ENCODE assay signal across 10 mouse cellular contexts in the genomic region with DNA sequence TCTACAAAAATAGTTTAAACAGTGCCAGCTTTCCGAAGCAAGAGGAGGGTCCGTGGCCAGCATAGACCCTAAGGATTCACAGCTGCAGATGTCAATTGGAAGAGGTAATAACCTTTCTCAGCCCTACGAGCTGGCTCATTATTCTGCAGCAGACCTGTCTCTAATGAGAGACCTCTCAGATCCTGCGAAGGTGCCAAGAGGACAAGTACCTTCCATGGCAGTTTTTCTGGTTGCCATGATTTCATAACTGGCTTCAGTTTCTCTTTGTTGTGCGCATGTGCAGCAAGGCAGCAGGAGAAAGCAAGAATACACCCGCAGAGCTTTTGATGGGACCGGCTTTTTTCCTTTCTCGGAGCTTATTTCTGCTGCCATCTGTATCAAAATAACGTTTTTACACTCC.
DNase-seq lines count a peak whose midpoint lies in the region; ATAC-seq and TF ChIP-seq lines count a peak whose summit lies in the region.
"Had no signal": no experiment of that assay in that cellular context is flagged by ENCODE, and none has a peak within 500 bp of the region (broad histone marks: within the 10 kb centered on the region; RNA-seq: fewer than 3 reads in every experiment).

No protein-coding gene starts in this region.

- TF ChIP-seq CTCF in hindbrain, postnatal 0 days (IDR thresholded peaks at IDR 0.05; ENCODE audit: low read depth) = no peak

- no peak overlapping the region for H3K4me3 ChIP-seq in hindbrain, postnatal 0 days (ENCODE audit: low read length)
- H3K4me3 ChIP-seq in neural tube, embryonic 15.5 days (replicated peaks) = no peak overlapping the region
- H3K4me3 ChIP-seq: heart, embryonic 13.5 days had no signal

- no peaks in the 10 kb centered on the region for H3K36me3 ChIP-seq in hindbrain, postnatal 0 days (ENCODE audit: insufficient read depth, low read length)
- H3K36me3 ChIP-seq in neural tube, embryonic 15.5 days = no peaks in the 10 kb centered on the region
- H3K36me3 ChIP-seq: heart, embryonic 13.5 days had no signal

- H3K9me3 ChIP-seq in hindbrain, postnatal 0 days (ENCODE audit: low read length) = no peaks in the 10 kb centered on the region
- H3K9me3 ChIP-seq in neural tube, embryonic 15.5 days (replicated peaks) = no peaks in the 10 kb centered on the region
- H3K9me3 ChIP-seq: heart, embryonic 13.5 days had no signal

- H3K27ac ChIP-seq in hindbrain, postnatal 0 days = no peak overlapping the region
- no peak overlapping the region for H3K27ac ChIP-seq in neural tube, embryonic 15.5 days (replicated peaks)
- H3K27ac ChIP-seq: heart, embryonic 13.5 days had no signal

- 65% methylated on average over 9 of the region's 9 CpGs for WGBS in hindbrain, postnatal 0 days
- WGBS in neural tube, embryonic 15.5 days = 63% methylated on average over 9 of the region's 9 CpGs

- no peak overlapping the region for H3K4me2 ChIP-seq in hindbrain, postnatal 0 days (ENCODE audit: low read depth, low read length)
- H3K4me2 ChIP-seq in neural tube, embryonic 15.5 days = no peak overlapping the region
- H3K4me2 ChIP-seq: heart, embryonic 13.5 days had no signal

- no peaks in the 10 kb centered on the region for H3K4me1 ChIP-seq in hindbrain, postnatal 0 days (ENCODE audit: insufficient read depth, low read length)
- H3K4me1 ChIP-seq in neural tube, embryonic 15.5 days = no peaks in the 10 kb centered on the region

- no peaks in the 10 kb centered on the region for H3K27me3 ChIP-seq in hindbrain, postnatal 0 days (ENCODE audit: insufficient read depth, low read length)
- no peaks in the 10 kb centered on the region for H3K27me3 ChIP-seq in neural tube, embryonic 15.5 days (replicated peaks)
- H3K27me3 ChIP-seq: heart, embryonic 13.5 days had no signal

- intact Hi-C loops in left cerebral cortex, postnatal 14 days (cut with DNase I) = no loop called here

- no peak for DNase-seq in cerebellum, adult 11-12 months
- DNase-seq in NIH3T3 (ENCODE audit: low read depth) = peak; percentile 16
- peak; percentile 40 for DNase-seq in hindbrain, postnatal 0 days (ENCODE audit: low spot score)
- peak; percentile 44 to 68 for DNase-seq in left cerebral cortex, postnatal 14 days (ENCODE audit: low spot score in 2 of 2)
- DNase-seq in gastrocnemius, postnatal 25 days = no peak
- no peak for DNase-seq in retina, embryonic 14.5 days (ENCODE audit: low spot score)
- DNase-seq: kidney, adult 2 months had no signal

- 0 out of 2 replicates have a peak, but pooled peaks have one; percentile 45 for ATAC-seq in cerebellum, adult (ENCODE audit: insufficient number of reproducible peaks, low FRiP score, low TSS enrichment)
- no peak for ATAC-seq in hindbrain, postnatal 0 days
- ATAC-seq in neural tube, embryonic 15.5 days (ENCODE audit: low FRiP score) = no peak

- no peak overlapping the region for H3K9ac ChIP-seq in hindbrain, postnatal 0 days (replicated peaks; ENCODE audit: low read length)
- H3K9ac ChIP-seq in neural tube, embryonic 15.5 days (replicated peaks) = no peak overlapping the region
- H3K9ac ChIP-seq: heart, embryonic 13.5 days had no signal

Comparison
In these comparisons a context has a peak if more than half of its experiments do, and no peak if none do; other contexts are left out.
1. DNase-seq: peak in NIH3T3 (single experiment), hindbrain, postnatal 0 days (single experiment) and left cerebral cortex, postnatal 14 days (2 of 2); none in cerebellum, adult 11-12 months (single experiment), gastrocnemius, postnatal 25 days (single experiment) and retina, embryonic 14.5 days (single experiment).